Mouse (Mus musculus) lung, postnatal 14 days (tissue): ENCODE results near the gene Gm17402.

Experiments used
- DNase-seq: peaks from one replicate; pipeline ENCODE4 v3.0.0; 2021

Gm17402 gene

GRCm38 (mm10) chr3:67375063-67375462 is at the start of gene Gm17402:
Gm17402 (minus strand) TSS chr3:67375163.
- DNase-seq = no peak

- DNase-seq = no peak
These were observed 3.3 kb upstream of the Gm17402 start for GRCm38 (mm10) chr3:67378215-67378614.

- DNase-seq = no peak
These were observed 594 bp downstream of the Gm17402 start for GRCm38 (mm10) chr3:67374360-67374778.

GRCm38 (mm10) chr3:67373872-67374271 is 1.1 kb downstream of the Gm17402 start, which contains the start of gene Mlf1:
Mlf1 (plus strand) TSS chr3:67374097.
- DNase-seq = peak; percentile 86

GRCm38 (mm10) chr3:67372781-67373180 is 2.2 kb downstream of the Gm17402 start:
- DNase-seq = no peak

- no peak for DNase-seq
These were observed 2.8 kb downstream of the Gm17402 start for GRCm38 (mm10) chr3:67372194-67372593.

GRCm38 (mm10) chr3:67369407-67370079 is 5.4 kb downstream of the Gm17402 start:
- no peak for DNase-seq

- no peak for DNase-seq
These were observed 7.5 kb downstream of the Gm17402 start for GRCm38 (mm10) chr3:67367481-67367880.

GRCm38 (mm10) chr3:67366087-67366892 is 8.7 kb downstream of the Gm17402 start:
- DNase-seq = no peak

GRCm38 (mm10) chr3:67358376-67358775 is 16.6 kb downstream of the Gm17402 start:
- DNase-seq = no peak

- no peak for DNase-seq
These were observed 22.2 kb downstream of the Gm17402 start for GRCm38 (mm10) chr3:67352763-67353149.

- DNase-seq = peak; percentile 56
These were observed 22.7 kb downstream of the Gm17402 start for GRCm38 (mm10) chr3:67352128-67352762.

- no peak for DNase-seq
These were observed 23.4 kb downstream of the Gm17402 start for GRCm38 (mm10) chr3:67351406-67352127.

- DNase-seq = no peak
These were observed 28.3 kb downstream of the Gm17402 start for GRCm38 (mm10) chr3:67346674-67347073.

GRCm38 (mm10) chr3:67344599-67344998 is 30.4 kb downstream of the Gm17402 start:
- peak; percentile 56 for DNase-seq

- no peak for DNase-seq
These were observed 31.8 kb downstream of the Gm17402 start for GRCm38 (mm10) chr3:67343004-67343662.

GRCm38 (mm10) chr3:67340921-67341320 is 34.0 kb downstream of the Gm17402 start:
- DNase-seq = no peak

- DNase-seq = no peak
These were observed 35.4 kb downstream of the Gm17402 start for GRCm38 (mm10) chr3:67339558-67339957.

GRCm38 (mm10) chr3:67322422-67322821 is 52.5 kb downstream of the Gm17402 start:
- no peak for DNase-seq
